Mouse (Mus musculus) embryo, embryonic 11 days (tissue): Measurements from ENCODE around the gene Gm20547.

Experiments
- DNase-seq: peaks from one replicate; pipeline ENCODE4 v3.0.0-alpha.2; 2015

The Gm20547 gene

DNA sequence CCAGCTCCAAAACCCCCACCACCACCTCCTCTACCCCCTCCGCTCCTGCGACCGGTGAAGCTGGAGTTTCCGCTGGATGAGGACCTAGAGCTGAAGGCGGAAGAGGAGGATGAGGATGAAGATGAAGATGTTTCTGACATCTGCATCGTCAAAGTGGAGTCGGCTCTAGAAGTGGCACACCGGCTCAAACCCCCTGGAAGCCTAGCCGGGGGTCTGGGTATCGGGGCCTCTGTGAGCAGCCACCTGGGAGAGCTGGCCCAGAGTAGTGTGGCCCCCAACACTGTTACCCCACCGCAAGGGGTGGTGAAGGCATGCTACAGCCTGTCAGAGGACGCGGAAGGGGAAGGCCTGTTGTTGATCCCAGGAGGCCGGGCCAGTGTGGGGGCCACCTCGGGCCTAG is 13.9 kb upstream of the Gm20547 start:
- no peak for DNase-seq

DNA sequence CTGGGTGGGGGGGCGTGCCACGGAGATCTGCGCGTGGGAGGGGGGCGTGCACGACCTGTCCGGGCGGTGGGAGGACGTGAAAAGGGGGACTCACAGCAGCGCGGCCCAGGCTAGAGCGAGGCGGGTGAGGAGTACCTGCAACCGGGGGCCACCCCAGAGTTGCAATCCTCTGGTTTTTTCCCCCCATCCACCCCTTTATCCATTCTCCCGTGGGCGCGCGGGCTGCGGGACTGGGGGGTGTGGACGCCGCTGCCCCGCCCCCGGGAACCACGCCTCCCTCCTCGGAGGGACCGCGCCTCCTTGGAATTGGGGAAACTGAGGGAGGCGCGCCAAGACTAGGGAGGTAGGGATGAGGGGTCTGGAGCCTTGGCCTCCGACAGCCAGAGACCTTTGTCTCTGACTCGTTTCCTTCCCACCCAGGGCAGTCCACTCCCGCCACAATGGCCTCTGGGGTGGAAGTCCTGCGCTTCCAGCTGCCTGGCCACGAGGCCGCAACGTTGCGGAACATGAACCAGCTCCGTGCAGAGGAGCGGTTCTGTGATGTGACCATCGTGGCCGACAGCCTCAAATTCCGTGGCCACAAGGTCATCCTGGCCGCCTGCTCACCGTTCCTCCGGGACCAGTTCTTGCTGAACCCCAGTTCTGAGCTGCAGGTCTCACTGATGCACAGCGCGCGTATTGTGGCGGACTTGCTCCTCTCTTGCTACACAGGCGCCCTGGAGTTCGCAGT is 13.1 kb upstream of the Gm20547 start:
- peak; percentile 63 for DNase-seq

DNA sequence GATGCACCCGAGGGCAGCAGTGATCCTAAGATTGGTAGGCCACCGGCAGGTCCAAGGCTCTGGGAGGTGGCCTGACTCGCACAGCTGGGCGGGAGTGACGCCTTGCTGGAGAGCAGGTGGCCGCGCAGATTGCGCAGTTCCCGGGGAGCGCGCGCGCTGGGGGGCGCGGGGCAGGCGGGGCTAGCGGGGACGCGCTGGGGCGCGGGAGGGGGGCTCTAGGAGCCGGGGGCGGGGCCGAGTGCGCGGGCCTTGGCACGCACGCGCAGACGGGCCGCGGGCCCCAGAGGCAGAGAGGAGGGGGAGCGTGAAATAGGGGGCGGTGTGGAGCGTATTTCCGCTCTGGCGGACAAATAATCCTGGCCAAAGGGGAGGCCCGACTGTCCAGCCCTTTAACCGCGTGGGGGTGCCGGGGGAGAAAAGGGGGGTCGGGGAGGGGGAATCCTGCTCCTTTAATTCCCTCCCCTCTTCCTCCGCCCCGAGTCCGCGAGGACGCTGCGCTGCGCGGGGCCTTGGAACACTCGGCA is 12.3 kb upstream of the Gm20547 start:
- peak; percentile 98 for DNase-seq

DNA sequence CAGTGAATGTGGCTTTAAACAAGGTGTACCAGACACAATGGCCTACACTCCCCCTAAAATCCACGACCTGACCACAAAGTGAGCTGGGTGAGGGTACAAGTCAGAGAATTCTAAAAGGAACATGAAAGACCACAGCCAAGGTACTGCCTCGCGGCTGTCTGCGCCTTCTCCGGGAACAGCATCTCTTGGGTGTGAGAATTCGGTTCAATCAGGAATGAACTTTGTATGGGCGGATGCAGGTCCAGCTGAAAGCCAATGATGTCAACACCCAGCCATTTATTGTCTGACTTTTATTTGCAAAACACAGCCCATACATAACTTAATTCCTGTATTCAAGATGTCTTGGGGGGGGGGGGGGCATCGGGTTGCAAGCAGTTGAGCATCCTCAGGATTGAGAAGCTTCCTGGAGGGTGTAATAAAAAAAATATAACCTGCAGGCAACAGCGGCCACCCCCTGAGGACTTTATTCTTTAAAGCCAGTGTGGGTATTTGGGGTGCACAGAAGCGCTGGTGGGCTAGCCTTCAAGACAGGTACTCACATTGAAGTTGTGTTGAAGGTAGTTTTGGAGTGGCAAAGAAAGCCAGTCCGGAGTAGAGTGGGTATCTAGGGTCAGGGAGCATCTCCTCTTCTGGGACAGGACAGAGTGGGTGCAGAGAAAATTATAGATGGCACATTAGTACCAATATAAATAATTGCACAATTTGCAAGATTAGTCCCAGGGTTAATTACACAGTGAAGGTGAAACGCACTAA is 11.4 kb upstream of the Gm20547 start:
- no peak for DNase-seq

DNA sequence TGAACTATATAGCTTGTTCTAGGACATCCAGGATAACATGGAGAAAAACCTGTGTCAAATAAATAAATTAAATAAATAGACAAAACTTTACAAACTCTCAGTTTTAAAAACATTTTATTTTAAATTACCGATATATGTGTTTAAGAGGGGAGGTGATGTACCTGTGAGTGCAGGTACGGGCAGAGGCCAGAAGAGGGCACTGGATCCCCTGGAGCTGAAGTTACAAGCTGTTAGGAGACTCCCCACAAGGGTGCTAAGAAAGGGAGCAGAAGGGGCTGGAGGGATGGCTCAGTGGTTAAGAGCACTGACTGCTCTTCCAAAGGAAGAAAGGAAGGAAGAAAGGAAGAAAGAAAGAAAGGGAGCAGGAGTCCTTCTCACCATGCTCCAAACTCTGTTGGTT is 9.5 kb upstream of the Gm20547 start:
- no peak for DNase-seq

DNA sequence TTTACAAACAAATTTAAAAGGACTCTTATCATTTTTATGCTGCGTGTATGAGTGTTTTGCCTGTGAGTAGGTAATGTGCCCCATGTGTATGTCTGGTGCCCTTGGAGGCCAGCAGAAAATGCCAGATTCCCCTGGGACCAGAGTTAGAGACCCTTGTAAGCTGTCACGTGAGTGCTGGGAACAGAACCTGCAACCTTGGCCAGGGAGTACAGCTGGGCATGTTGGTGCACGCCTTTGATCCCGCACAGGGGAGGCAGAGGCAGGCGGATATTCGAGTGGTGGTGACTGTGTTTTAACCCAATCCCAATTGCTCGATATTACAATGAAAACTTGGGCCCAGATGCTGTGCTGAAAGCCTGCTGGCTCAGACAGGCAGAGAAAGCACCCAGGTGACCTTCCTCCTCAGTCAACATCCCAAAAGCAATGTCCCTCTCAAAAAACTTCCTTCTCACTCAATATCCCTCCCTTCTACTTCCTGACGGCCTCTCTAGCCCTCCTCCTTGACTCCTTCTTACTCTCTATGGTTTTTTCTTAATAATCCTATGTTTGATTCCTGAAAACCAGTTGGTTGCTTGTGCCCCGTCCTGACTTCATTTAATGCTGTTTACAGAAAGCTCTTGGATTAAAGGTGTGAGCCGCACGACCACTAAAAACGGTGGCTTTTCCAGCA is 8.4 kb upstream of the Gm20547 start:
- no peak for DNase-seq

DNA sequence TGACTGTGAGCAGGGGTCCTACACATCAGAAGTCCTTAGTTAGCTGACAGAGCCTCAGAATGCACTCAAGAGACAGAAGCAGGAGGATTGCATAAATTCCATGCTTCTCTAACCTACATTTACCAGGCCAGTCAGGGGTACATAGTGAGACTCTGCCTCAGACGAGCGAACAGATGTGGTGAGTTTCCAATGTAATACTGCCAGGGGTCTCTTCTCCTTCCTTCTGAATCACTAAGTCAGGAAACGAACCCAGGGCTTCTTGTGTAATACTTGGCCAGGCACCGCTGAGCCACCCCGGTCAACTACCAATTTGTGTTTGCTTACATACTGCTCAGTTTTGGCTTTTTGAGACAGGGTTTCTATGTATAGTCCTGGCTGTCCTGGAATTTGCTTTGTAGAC is 6.1 kb upstream of the Gm20547 start:
- no peak for DNase-seq

DNA sequence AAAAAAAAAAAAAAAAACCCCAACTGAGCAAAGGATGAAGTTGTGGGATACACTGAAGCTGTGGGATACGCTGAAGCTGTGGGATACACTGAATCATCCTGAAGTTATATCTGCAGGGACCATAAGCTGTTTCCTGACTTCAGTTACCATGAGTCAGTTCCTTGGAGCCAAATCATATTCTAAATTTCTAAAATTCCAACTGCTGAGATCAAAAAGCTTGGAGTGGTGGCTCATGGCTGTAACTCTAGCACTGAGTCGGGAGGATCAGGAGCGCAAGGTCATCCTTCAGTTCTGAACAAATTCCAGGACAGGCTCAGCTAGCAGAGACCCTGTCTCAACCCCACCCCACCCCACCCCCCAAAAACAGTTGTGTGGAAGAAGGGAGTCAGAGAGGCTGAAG is 3.8 kb upstream of the Gm20547 start:
- DNase-seq = no peak

DNA sequence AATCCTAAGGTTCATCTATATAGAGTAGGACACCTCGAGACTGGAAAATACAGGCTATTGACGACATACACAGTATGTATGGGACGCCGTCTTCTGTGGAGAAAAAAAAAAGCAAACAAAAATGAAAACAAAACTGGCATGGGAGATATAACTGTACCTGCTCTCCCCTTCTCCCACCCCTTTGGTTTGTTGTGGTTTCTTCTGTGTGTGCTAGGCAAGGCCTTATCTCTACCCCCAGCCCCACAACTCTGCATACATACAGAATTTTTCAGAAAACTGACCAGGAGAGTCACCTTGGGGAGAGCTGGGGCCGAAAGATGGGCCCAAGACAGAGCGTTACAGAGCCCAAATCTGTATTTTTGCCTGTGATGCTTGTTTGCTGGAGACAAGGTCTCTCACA is 2.9 kb upstream of the Gm20547 start:
- DNase-seq = no peak

DNA sequence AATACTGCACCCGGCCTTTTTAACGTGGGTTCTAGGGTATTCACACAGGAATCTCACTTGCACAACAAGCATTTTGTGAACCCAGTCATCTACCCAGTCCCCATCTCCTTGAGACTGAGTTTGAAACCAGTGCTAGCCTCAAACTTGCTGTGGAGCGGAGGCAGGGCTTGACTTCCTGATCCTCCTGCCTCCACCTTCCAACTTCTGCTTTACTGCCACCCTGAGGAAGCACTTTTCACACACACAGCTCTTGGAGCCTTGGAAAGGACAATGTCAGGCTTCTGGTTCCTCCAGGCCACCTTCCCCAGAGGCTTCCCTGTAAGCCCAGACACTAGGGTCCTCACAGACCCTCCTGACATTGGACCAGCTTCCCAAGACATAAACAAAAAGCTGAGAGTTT is 1.5 kb upstream of the Gm20547 start:
- no peak for DNase-seq

DNA sequence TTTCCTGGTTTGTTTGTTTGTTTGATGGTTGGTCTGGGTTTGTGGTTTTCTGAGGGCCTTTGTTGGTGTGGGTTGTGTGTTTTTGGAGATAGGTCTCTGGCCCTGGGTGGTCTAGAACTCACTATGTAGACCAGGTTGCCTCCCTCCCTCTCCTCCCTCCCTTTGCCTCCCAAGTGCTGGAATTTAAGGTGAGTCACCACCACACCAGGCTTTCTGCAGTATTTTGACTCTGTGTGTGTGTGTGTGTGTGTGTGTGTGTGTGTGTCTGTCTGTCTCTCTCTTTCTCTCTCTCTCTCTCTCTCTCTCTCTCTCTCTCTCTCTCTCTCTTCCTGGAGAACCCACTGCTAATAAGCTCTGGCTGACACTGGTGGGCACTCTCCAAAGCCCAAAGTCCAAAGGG is 676 bp downstream of the Gm20547 start:
- no peak for DNase-seq

DNA sequence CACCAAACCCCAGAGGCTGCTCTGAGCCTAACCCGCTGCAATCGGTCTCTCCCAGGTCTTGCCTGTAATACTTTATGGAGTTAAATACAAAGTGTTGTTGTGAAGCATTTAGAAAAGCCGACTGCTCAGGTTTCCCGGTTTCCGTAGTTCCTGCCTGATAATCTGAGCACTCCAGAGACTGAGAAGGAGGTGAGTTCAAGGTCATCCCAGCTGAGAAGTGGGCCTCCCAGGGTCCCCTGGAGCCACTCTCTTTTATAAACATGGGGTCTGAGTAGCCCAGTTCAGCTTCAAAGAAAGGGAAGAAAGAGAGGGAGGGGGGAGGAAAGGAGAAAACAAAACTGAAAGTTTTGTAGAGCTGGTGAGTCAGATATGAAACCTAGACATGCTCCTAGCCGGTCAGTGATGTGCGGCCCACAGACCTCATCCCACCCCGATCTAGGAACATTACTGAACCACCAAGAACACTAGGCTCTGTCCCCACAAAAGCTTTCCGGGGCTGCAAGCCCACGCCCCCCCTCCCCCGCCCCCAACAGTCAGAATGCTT is 2.4 kb downstream of the Gm20547 start, which contains the start of gene Zbtb12:
Zbtb12 (plus strand) TSS at position 148 of the 544 bp plus-strand sequence.
- no peak for DNase-seq

DNA sequence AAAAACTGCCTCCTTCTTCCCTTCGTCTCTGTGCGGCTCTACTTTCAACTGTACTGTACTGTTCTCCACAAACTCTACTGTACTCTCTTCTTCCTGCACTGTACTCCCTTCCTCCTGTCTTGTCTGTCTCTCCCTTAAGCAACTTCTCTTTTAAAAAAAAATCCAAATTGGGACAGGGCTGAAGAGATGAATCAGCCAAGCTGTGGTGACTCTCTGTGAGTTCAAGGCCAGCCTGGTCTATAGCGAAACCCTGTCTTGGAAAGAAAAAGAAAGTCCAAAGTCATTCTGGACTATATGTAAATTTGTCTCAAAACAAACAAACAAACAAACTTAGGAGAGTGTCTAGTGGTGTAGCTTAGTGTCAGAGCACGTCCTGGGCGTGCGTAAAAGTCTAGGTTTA is 7.5 kb downstream of the Gm20547 start:
- no peak for DNase-seq

DNA sequence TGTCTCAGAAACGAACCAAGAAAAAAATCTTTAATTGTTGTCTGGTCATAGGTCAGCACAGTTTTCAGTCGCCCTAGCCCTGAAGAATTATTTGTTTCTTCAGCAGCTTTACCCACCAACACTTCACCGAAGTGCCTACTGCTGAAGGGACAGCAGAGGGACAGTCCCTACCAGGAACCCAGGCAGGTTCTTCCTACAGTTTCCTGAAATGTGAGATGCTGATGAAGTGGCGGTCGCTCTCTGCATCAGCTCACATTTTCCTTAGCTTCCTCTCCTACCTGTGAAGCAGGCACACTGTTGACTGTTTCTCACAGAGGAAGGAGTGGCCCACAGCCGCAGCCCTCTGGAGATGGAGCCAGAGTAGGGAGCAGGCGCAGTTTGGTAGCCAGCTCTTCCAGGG is 15.9 kb downstream of the Gm20547 start:
- DNase-seq = no peak

DNA sequence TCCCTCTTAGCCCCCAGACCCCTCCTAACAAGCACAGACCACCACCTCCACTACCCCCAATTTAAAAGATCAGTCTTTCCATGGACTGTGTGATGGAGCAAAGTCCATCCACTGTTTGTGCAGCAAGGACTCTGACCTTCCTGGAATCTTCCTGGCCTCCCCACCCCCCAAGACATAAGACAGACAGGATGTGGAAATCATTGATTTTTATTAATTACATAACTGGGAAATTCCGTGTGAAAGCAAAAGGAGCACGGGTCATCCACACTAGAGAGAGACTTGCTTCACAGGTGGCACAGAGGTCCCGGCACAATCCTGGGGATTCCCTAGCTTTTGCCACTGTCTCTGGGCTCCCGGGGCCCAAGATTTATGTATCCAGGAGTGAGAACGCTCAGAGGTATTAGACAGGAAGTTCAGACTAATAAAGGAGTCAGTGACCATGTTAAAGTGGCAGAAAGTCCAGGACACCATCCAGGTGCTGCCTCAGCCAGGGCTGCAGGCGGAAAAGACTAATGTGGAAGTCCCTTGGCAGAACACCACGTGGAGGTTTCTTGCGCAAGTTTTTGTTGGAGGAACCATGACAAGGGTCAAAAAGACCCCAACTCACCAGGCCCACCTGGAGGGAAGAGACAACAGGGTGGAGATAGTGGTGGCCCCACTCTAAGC is 19.3 kb downstream of the Gm20547 start, which contains the start of gene Cfb:
Cfb (minus strand) TSS at position 103 of the 666 bp plus-strand sequence.
- no peak for DNase-seq

DNA sequence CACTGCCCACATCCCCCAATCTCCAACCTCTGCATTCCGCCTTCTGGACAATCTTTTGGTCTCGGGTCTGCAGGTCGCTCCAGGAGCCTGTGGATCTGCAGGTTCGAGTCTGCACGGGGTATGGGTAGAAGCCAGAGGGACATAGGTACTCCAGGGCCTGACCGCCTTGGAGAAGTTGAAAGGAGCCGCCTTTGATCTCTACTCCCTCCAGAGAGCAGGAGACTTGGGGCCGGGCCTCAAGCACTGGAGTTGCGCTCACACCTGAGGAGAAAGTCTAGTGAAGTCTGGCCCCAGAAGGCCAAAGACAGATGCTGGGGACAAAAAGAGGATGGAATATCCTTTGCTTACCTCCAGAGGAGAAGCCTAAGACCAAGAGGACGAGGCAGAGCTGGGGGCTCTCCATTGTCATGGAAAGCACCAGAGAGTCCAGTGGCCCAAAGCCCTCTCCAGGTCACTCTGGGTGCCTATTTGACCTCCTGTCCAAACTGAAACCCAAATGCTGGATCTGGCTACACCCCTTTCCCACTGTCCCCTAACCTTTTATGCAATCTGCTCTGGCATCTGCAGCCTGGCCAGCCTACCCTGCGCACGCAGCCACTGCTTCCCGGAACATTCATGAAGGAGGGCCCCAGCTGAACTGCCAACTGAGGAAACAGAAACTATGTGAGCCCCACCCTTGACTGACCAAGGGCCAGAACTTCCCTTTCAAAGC is 20.0 kb downstream of the Gm20547 start:
- no peak for DNase-seq

DNA sequence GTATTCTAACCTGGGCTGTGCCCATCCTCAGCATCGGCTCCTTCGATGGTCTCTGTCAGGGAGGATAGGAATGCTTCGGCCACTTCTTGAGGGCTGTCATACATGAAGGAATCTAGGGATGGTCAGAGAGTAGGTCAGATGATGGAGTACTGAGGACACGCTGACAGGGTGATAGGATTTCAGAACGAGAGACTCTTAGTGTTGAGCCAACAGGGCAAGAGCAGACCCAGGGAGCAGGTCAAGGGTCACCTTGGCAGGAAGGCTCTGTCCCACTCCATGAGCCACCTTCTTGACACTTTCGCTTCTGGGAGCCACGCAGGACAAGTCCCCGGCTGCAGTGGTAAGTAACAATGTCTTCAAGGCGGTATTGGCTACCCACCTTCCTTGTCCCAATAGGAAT is 21.3 kb downstream of the Gm20547 start:
- no peak for DNase-seq

DNA sequence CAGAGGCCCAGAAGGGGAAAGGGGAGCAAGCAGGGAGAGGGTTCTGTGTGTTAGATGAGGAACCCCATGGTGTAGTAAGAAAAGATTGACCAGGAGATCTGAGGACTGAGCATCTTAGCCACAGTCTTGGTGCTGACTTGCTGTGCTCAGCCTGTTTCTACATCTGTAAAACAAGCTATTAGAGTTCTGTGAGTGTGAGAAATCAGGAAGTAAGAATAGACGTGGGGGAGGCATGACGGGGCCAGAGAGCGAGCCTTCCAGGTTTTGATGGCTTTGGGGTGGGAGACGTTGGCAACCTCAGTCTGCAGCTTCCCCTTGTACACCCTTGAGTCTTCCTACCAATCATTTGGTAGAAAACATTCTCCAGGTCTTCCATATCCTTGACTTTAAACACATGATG is 23.2 kb downstream of the Gm20547 start:
- no peak for DNase-seq

DNA sequence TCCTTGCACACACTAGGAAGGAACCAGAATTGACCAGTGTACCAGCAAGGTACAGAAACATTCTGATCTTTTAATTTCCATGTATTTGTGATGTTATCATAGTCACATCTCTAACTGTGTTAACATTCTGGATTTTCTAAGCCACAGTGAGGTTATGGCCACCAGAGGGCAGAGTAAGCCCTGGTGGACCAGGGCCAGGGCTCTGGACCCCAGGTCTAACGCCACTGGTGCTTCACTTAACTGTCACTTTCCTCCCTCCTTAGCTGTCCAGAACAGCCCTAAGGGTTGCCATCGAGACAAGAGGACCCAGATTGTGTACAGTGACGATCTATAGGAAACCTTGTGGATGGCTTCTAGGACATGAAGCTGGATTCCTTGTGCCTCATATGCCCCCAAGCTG is 26.0 kb downstream of the Gm20547 start:
- DNase-seq = peak; percentile 72

DNA sequence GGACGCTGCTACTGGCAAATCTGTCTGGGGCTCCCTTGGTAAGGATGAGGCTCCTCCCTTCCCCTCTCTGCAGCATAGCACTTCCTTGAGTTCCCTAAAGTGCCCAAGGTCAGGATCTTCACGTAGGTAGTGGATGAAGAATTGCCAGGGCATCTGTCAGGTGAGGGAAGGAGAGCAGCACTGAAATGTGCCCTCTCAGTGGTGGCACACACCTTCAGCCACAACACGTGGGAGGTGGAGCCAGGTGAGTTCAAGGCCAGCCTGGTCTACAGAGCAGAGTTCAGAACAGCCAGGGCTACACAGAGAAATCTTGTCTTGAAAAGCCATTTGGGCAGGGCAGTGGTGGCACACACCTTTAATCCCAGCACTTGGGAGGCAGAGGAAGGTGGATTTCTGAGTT is 27.1 kb downstream of the Gm20547 start:
- no peak for DNase-seq

DNA sequence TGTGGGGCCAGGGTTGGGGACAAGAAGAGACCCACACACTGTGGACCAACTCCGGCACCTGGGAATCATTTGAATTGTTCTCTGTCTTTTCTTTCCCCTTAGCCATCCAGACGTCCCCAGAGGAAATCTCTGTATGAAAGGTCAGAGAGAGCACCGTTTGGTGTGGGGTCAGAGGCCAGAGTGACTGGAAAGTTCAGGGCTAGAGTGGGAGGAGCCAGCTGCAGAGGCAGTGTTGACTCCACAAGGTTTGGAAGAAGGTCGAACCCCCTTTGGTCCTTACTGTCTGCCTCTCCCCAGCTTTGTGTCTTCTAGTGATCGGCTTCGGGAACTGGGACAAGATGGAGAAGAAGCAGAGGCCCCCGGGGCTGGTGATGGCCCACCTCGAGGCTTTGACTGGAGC is 28.3 kb downstream of the Gm20547 start:
- DNase-seq = no peak

DNA sequence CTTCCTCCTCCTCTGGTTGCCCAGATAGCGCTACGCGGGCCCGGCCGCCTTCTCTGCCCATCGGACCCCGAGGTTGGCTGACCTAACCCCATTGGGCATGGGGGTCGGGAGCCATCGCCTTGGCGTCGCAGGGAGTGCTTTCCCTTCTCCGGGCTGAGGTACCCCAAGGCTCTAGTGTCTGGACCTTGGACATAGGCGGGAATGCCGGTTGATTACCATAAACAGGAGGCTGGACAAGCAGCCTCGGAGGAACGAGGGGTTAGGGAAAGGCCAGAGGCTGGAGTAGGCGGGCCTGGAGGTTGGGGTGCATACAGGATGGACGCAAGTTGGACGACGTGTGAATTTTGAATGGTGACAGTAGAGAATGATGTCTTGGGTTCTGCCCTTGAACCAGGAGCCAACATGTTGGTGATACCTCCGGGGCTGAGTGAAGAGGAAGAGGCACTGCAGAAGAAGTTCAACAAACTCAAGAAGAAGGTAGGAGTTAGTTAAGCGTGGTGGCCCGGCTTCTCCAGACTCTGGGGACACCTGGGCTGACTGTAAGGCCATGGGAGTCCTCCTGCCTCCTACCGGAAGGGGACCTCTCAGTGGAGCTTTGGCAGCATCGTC is 31.2 kb downstream of the Gm20547 start:
- no peak for DNase-seq
